Mouse (Mus musculus): Measurements from ENCODE around the gene 1700001O22Rik. TPM values are rescaled to one million over a fixed set of nuclear protein-coding genes. Genes with fewer than 3 reads are reported as not detected.

Gene 1700001O22Rik
- polyA plus RNA-seq, 1 experiment from 2014 or later = 1.8 TPM

DNA sequence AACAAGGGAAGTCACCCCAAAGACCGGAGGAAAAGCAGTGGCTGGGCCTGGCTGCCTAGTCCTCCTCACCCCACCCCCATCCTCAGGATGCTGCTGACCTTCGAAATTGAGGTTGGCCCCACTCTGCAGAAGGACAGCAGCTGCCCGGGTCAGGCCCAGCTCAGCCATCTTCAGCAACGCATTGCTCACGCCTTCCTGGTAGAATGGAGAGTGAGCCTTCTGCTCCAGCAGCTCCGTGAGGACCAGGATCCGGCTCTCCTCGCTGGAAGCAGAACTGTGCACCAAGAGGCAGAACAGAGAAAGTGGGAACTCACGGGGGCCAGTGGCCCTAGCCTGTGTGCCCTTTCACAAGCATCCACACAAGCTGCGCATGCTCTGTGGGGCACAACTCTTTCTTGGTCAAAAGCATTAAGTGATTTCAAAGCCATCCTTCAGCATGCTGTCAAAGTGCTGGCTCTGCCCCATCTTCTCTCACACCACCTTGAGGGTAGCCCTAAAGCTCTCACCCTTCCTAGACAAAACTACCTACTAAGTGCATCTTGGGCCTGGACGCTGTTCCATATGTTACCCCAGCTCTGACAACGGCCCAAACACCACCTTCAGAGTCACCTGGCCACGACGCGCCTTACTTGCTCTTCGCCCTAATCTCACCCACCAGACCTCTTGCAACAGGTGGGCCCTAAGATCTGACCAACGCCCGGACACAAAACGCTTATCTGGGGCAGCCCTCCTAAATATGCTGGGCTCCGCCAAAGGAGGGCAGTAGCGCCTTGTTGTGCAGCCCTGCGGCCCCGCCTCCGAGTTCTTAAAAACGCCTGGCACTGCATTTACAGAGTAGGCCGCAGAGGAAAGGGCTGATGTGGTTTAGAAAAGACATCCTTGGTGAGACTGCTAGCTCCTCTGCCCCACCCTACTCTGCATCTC is 23.6 kb upstream of the 1700001O22Rik start:
- peaks cover 9 to 20% of the 10 kb centered on the region in 2 experiments for H3K4me1 ChIP-seq (ENCODE audit: control insufficient read depth in 2 of 2, insufficient read depth in 2 of 2, low read length in 2 of 2)
- H3K9ac ChIP-seq (ENCODE audit: low read length) = peak overlapping the region; percentile 93
- no peak for ATAC-seq (ENCODE audit: insufficient number of reproducible peaks, insufficient read depth, low FRiP score, low read depth)
- 28% methylated on average over 26 of the region's 26 CpGs for WGBS
- peak overlapping the region; percentile 61 to 94 for H3K4me3 ChIP-seq (ENCODE audit: control insufficient read depth in 1 of 2, insufficient read depth in 1 of 2, low read depth in 1 of 2, low read length in 2 of 2)
- no peaks in the 10 kb centered on the region for H3K27me3 ChIP-seq (ENCODE audit: control insufficient read depth, insufficient read depth, low read length)
- H3K36me3 ChIP-seq (ENCODE audit: control insufficient read depth, insufficient read depth, low read length) = peaks cover 48% of the 10 kb centered on the region
- H3K9me3 ChIP-seq (ENCODE audit: control insufficient read depth, low read length) = no peaks in the 10 kb centered on the region
- H3K27ac ChIP-seq (replicated peaks in 1 of 2; ENCODE audit: control insufficient read depth in 1 of 2, insufficient read depth in 1 of 2, low read depth in 2 of 2, low read length in 2 of 2) = peak overlapping the region; percentile 29 to 69
- peak overlapping the region; percentile 95 for H3K4me2 ChIP-seq (ENCODE audit: low read length)

DNA sequence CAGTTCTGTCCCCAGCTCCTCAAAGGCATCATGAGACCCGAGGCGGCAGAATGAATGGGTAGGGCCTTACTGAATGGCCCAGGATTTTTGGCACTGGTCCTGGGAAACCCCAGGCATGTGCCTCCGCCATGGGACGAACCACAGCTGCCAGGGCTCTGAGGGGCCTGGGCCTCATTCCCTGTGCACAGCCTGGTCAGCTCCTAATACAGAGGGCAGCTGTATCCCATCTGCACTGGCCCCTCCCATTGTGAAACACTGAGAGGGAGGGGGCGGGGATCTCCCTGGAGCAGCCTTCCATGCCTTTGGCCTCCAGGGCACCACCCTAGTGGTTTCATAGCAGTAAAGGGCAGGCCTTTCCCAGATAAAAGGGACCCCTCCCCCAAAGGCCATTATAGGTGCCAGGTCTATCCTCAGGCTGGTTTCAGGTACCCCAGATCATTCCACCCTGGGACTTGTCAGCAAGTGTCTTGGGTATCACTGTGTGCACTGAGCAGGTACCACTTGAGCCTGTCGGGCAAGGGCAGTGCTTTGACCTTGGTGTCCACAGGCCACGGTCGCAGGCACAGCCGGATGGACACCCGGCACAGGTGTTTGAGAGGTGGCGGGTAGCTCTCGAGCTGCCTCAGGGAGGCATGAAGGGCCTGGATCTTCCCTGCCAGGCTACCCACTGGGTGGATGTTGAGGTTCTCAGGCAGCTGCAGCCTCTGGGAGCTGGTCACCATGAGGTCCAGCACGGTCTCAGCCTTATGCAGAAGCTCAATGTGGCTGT is 20.1 kb upstream of the 1700001O22Rik start:
- H3K36me3 ChIP-seq (ENCODE audit: control insufficient read depth, insufficient read depth, low read length) = peaks cover 78% of the 10 kb centered on the region
- WGBS = 56% methylated on average over 13 of the region's 13 CpGs
- no peak overlapping the region for H3K9ac ChIP-seq (ENCODE audit: low read length)
- H3K27ac ChIP-seq (replicated peaks in 1 of 2; ENCODE audit: control insufficient read depth in 1 of 2, insufficient read depth in 1 of 2, low read depth in 2 of 2, low read length in 2 of 2) = peak overlapping the region in 1 of 2 experiments; percentile 31; a peak in 1 of 4 replicates
- no peak overlapping the region for H3K4me2 ChIP-seq (ENCODE audit: low read length)
- H3K4me3 ChIP-seq (ENCODE audit: control insufficient read depth in 1 of 2, insufficient read depth in 1 of 2, low read depth in 1 of 2, low read length in 2 of 2) = no peak overlapping the region
- H3K4me1 ChIP-seq (ENCODE audit: control insufficient read depth in 2 of 2, insufficient read depth in 2 of 2, low read length in 2 of 2) = peaks cover 8 to 20% of the 10 kb centered on the region in 2 experiments
- H3K27me3 ChIP-seq (ENCODE audit: control insufficient read depth, insufficient read depth, low read length) = no peaks in the 10 kb centered on the region
- H3K9me3 ChIP-seq (ENCODE audit: control insufficient read depth, low read length) = no peaks in the 10 kb centered on the region; the same call in 1 of the 2 replicates
- ATAC-seq (ENCODE audit: insufficient number of reproducible peaks, insufficient read depth, low FRiP score, low read depth) = 0 out of 2 replicates have a peak, but pooled peaks have one; percentile 9

- H3K27me3 ChIP-seq (ENCODE audit: control insufficient read depth, insufficient read depth, low read length) = no peaks in the 10 kb centered on the region
- 93% methylated on average over 8 of the region's 8 CpGs for WGBS
- peaks cover 89% of the 10 kb centered on the region for H3K36me3 ChIP-seq (ENCODE audit: control insufficient read depth, insufficient read depth, low read length)
- H3K9ac ChIP-seq (ENCODE audit: low read length) = no peak overlapping the region
- H3K9me3 ChIP-seq (ENCODE audit: control insufficient read depth, low read length) = no peaks in the 10 kb centered on the region; the same call in 1 of the 2 replicates
- no peak overlapping the region for H3K27ac ChIP-seq (replicated peaks in 1 of 2; ENCODE audit: control insufficient read depth in 1 of 2, insufficient read depth in 1 of 2, low read depth in 2 of 2, low read length in 2 of 2)
- no peak for ATAC-seq (ENCODE audit: insufficient number of reproducible peaks, insufficient read depth, low FRiP score, low read depth)
- peaks cover 6 to 16% of the 10 kb centered on the region in 2 experiments for H3K4me1 ChIP-seq (ENCODE audit: control insufficient read depth in 2 of 2, insufficient read depth in 2 of 2, low read length in 2 of 2)
- no peak overlapping the region for H3K4me3 ChIP-seq (ENCODE audit: control insufficient read depth in 1 of 2, insufficient read depth in 1 of 2, low read depth in 1 of 2, low read length in 2 of 2)
- H3K4me2 ChIP-seq (ENCODE audit: low read length) = no peak overlapping the region
Measured at GRCm38 (mm10) chr2:30822460-30822859, 19.0 kb upstream of the 1700001O22Rik start.

DNA sequence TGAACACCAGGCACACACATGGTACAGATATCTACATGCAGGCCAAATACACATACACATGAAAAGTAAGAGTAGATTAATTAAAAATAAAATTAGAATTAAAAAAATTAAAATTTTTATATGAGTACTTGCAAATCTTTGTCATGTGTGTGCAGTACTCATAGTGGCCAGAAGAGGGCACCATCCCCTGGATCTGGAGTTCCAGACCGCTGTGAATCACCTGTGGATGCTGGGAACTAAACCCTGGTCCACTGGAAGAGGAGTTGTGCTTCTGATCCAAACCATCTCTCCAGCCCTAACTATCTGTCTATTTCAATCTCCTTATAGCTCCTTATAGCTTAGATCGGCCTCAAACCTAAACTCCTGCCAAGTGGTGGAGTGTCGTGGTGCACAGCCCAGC is 17.6 kb upstream of the 1700001O22Rik start:
- Histone ChIP-seq H3K27me3 (ENCODE audit: control insufficient read depth, insufficient read depth, low read length) (no peaks in the 10 kb centered on the region), H3K4me3 (ENCODE audit: control insufficient read depth in 1 of 2, insufficient read depth in 1 of 2, low read depth in 1 of 2, low read length in 2 of 2) (no peak overlapping the region), H3K36me3 (ENCODE audit: control insufficient read depth, insufficient read depth, low read length) (peaks cover 92% of the 10 kb centered on the region), H3K27ac (replicated peaks in 1 of 2; ENCODE audit: control insufficient read depth in 1 of 2, insufficient read depth in 1 of 2, low read depth in 2 of 2, low read length in 2 of 2) (no peak overlapping the region), H3K4me2 (ENCODE audit: low read length) (no peak overlapping the region), H3K4me1 (ENCODE audit: control insufficient read depth in 2 of 2, insufficient read depth in 2 of 2, low read length in 2 of 2) (peaks cover 0 to 6% of the 10 kb centered on the region in 2 experiments; a peak in 2 of 4 replicates), H3K9me3 (ENCODE audit: control insufficient read depth, low read length) (no peaks in the 10 kb centered on the region; the same call in 1 of the 2 replicates), H3K9ac (ENCODE audit: low read length) (no peak overlapping the region)
- no peak for ATAC-seq (ENCODE audit: insufficient number of reproducible peaks, insufficient read depth, low FRiP score, low read depth)
- WGBS = 89% methylated on average over 3 of the region's 3 CpGs

DNA sequence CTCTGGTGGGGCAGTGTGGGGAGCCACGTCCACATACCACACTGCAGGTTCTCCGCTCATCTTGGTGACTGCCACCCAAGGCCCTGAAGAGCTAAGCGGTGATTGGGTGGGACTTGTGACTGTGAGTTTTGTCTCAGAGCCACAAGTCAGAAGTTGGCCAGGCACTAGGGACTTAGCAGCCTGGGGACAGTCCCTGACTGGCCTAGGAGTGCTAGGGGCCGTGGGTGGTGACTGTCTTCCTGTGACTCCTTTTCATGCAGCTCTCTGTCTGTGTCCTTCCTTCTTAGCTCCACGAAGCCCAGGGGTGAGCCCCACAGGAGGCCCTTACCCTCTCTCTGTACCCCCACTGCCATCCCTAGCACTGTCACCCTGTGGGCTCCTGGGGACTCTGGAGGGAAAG is 16.4 kb upstream of the 1700001O22Rik start:
- Histone ChIP-seq H3K9ac (ENCODE audit: low read length) (no peak overlapping the region), H3K4me2 (ENCODE audit: low read length) (no peak overlapping the region), H3K4me1 (ENCODE audit: control insufficient read depth in 2 of 2, insufficient read depth in 2 of 2, low read length in 2 of 2) (peaks cover 0 to 6% of the 10 kb centered on the region in 2 experiments; a peak in 2 of 4 replicates), H3K27me3 (ENCODE audit: control insufficient read depth, insufficient read depth, low read length) (no peaks in the 10 kb centered on the region), H3K36me3 (ENCODE audit: control insufficient read depth, insufficient read depth, low read length) (peaks cover 92% of the 10 kb centered on the region), H3K4me3 (ENCODE audit: control insufficient read depth in 1 of 2, insufficient read depth in 1 of 2, low read depth in 1 of 2, low read length in 2 of 2) (no peak overlapping the region), H3K9me3 (ENCODE audit: control insufficient read depth, low read length) (no peaks in the 10 kb centered on the region; the same call in 1 of the 2 replicates), H3K27ac (replicated peaks in 1 of 2; ENCODE audit: control insufficient read depth in 1 of 2, insufficient read depth in 1 of 2, low read depth in 2 of 2, low read length in 2 of 2) (no peak overlapping the region)
- WGBS = 89% methylated on average over 5 of the region's 5 CpGs
- ATAC-seq (ENCODE audit: insufficient number of reproducible peaks, insufficient read depth, low FRiP score, low read depth) = no peak

- Histone ChIP-seq H3K4me2 (ENCODE audit: low read length) (no peak overlapping the region), H3K27me3 (ENCODE audit: control insufficient read depth, insufficient read depth, low read length) (no peaks in the 10 kb centered on the region), H3K4me3 (ENCODE audit: control insufficient read depth in 1 of 2, insufficient read depth in 1 of 2, low read depth in 1 of 2, low read length in 2 of 2) (no peak overlapping the region), H3K4me1 (ENCODE audit: control insufficient read depth in 2 of 2, insufficient read depth in 2 of 2, low read length in 2 of 2) (no peaks in the 10 kb centered on the region), H3K36me3 (ENCODE audit: control insufficient read depth, insufficient read depth, low read length) (peaks cover 89% of the 10 kb centered on the region), H3K9ac (ENCODE audit: low read length) (no peak overlapping the region), H3K9me3 (ENCODE audit: control insufficient read depth, low read length) (no peaks in the 10 kb centered on the region; the same call in 1 of the 2 replicates), H3K27ac (replicated peaks in 1 of 2; ENCODE audit: control insufficient read depth in 1 of 2, insufficient read depth in 1 of 2, low read depth in 2 of 2, low read length in 2 of 2) (no peak overlapping the region)
- ATAC-seq (ENCODE audit: insufficient number of reproducible peaks, insufficient read depth, low FRiP score, low read depth) = no peak
- WGBS = 89% methylated on average over 1 of the region's 1 CpGs
Measured at GRCm38 (mm10) chr2:30816383-30816782, 12.9 kb upstream of the 1700001O22Rik start.

DNA sequence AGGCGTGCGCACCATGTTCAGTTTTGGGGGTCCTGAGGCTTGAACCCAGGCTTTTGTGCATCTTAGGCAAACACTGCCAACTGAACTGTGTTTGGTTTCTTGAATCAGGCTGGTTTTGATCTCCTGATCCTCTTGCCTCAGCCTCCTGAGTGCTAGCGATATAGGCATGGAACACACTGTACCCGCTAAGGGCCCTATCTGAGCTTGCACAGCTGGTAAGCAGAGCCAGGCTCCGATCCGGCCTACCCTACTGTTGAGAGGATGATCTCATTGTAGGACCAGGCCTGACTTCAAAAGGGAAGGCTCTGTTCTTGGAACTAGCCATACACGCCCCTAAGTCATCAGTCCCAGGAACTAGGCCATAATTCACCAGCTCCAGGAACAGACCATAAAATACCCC is 7.1 kb upstream of the 1700001O22Rik start:
- peaks cover 10 to 18% of the 10 kb centered on the region in 2 experiments for H3K4me1 ChIP-seq (ENCODE audit: control insufficient read depth in 2 of 2, insufficient read depth in 2 of 2, low read length in 2 of 2)
- no peaks in the 10 kb centered on the region for H3K9me3 ChIP-seq (ENCODE audit: control insufficient read depth, low read length)
- H3K4me3 ChIP-seq (ENCODE audit: control insufficient read depth in 1 of 2, insufficient read depth in 1 of 2, low read depth in 1 of 2, low read length in 2 of 2) = no peak overlapping the region
- no peak for ATAC-seq (ENCODE audit: insufficient number of reproducible peaks, insufficient read depth, low FRiP score, low read depth)
- 0 out of 2 replicates have a peak overlapping the region, but pooled peaks have one; percentile 2 for H3K9ac ChIP-seq (ENCODE audit: low read length)
- peaks cover 36% of the 10 kb centered on the region for H3K36me3 ChIP-seq (ENCODE audit: control insufficient read depth, insufficient read depth, low read length)
- H3K27ac ChIP-seq (replicated peaks in 1 of 2; ENCODE audit: control insufficient read depth in 1 of 2, insufficient read depth in 1 of 2, low read depth in 2 of 2, low read length in 2 of 2) = no peak overlapping the region
- H3K4me2 ChIP-seq (ENCODE audit: low read length) = no peak overlapping the region
- WGBS = 79% methylated on average over 7 of the region's 7 CpGs
- no peaks in the 10 kb centered on the region for H3K27me3 ChIP-seq (ENCODE audit: control insufficient read depth, insufficient read depth, low read length)

Measured in heart, embryonic 14.5 days (tissue).